Mouse (Mus musculus): Measurements from ENCODE around the gene Jtb. TPM values are rescaled to one million over a fixed set of nuclear protein-coding genes. Genes with fewer than 3 reads are reported as not detected.

Gene Jtb
- polyA plus RNA-seq, 1 experiment from 2014 or later = 98.9 TPM

- Histone ChIP-seq H3K9ac (replicated peaks; ENCODE audit: low read depth, low read length) (peak overlapping the region; percentile 46), H3K4me2 (ENCODE audit: low read depth, low read length) (peak overlapping the region; percentile 52), H3K27me3 (ENCODE audit: control insufficient read depth, insufficient read depth, low read length) (no peaks in the 10 kb centered on the region), H3K4me1 (ENCODE audit: control insufficient read depth, insufficient read depth, low read length) (peaks cover 7% of the 10 kb centered on the region; the same call in 1 of the 2 replicates), H3K36me3 (ENCODE audit: control insufficient read depth, insufficient read depth, low read length) (no peaks in the 10 kb centered on the region), H3K27ac (ENCODE audit: low read depth, low read length) (peak overlapping the region; percentile 44; the same call in 1 of the 2 replicates), H3K9me3 (ENCODE audit: control insufficient read depth, low read length) (no peaks in the 10 kb centered on the region), H3K4me3 (ENCODE audit: low read depth, low read length) (peak overlapping the region; percentile 27)
- ATAC-seq (ENCODE audit: low read depth) = peak; percentile 69
- 2% methylated on average over 18 of the region's 20 CpGs for WGBS
These were observed 10.9 kb upstream of the Jtb start for GRCm38 (mm10) chr3:90220531-90220951.

- H3K27ac ChIP-seq (ENCODE audit: low read depth, low read length) = no peak overlapping the region; the same call in 1 of the 2 replicates
- peaks cover 7% of the 10 kb centered on the region; the same call in 1 of the 2 replicates for H3K4me1 ChIP-seq (ENCODE audit: control insufficient read depth, insufficient read depth, low read length)
- no peaks in the 10 kb centered on the region for H3K36me3 ChIP-seq (ENCODE audit: control insufficient read depth, insufficient read depth, low read length)
- peak overlapping the region; percentile 27 for H3K4me3 ChIP-seq (ENCODE audit: low read depth, low read length)
- peak overlapping the region; percentile 52 for H3K4me2 ChIP-seq (ENCODE audit: low read depth, low read length)
- no peaks in the 10 kb centered on the region for H3K27me3 ChIP-seq (ENCODE audit: control insufficient read depth, insufficient read depth, low read length)
- peak overlapping the region; percentile 46; the same call in 1 of the 2 replicates for H3K9ac ChIP-seq (replicated peaks; ENCODE audit: low read depth, low read length)
- WGBS = 30% methylated on average over 5 of the region's 5 CpGs
- no peak for ATAC-seq (ENCODE audit: low read depth)
- no peaks in the 10 kb centered on the region for H3K9me3 ChIP-seq (ENCODE audit: control insufficient read depth, low read length)
These were observed 10.3 kb upstream of the Jtb start for GRCm38 (mm10) chr3:90221123-90221522.

- Histone ChIP-seq H3K4me1 (ENCODE audit: control insufficient read depth, insufficient read depth, low read length) (peaks cover 7% of the 10 kb centered on the region; the same call in 1 of the 2 replicates), H3K9me3 (ENCODE audit: control insufficient read depth, low read length) (no peaks in the 10 kb centered on the region), H3K36me3 (ENCODE audit: control insufficient read depth, insufficient read depth, low read length) (no peaks in the 10 kb centered on the region), H3K4me3 (ENCODE audit: low read depth, low read length) (no peak overlapping the region), H3K27ac (ENCODE audit: low read depth, low read length) (no peak overlapping the region), H3K9ac (replicated peaks; ENCODE audit: low read depth, low read length) (no peak overlapping the region), H3K27me3 (ENCODE audit: control insufficient read depth, insufficient read depth, low read length) (no peaks in the 10 kb centered on the region), H3K4me2 (ENCODE audit: low read depth, low read length) (no peak overlapping the region)
- WGBS = 89% methylated on average over 4 of the region's 4 CpGs
- no peak for ATAC-seq (ENCODE audit: low read depth)
These were observed 8.9 kb upstream of the Jtb start for GRCm38 (mm10) chr3:90222455-90222854.

- ATAC-seq (ENCODE audit: low read depth) = no peak
- Histone ChIP-seq H3K36me3 (ENCODE audit: control insufficient read depth, insufficient read depth, low read length) (no peaks in the 10 kb centered on the region), H3K27me3 (ENCODE audit: control insufficient read depth, insufficient read depth, low read length) (no peaks in the 10 kb centered on the region), H3K4me3 (ENCODE audit: low read depth, low read length) (no peak overlapping the region), H3K27ac (ENCODE audit: low read depth, low read length) (no peak overlapping the region), H3K9me3 (ENCODE audit: control insufficient read depth, low read length) (no peaks in the 10 kb centered on the region), H3K9ac (replicated peaks; ENCODE audit: low read depth, low read length) (no peak overlapping the region), H3K4me1 (ENCODE audit: control insufficient read depth, insufficient read depth, low read length) (peaks cover 7% of the 10 kb centered on the region; the same call in 1 of the 2 replicates), H3K4me2 (ENCODE audit: low read depth, low read length) (no peak overlapping the region)
- WGBS = 88% methylated on average over 3 of the region's 3 CpGs
These were observed 8.5 kb upstream of the Jtb start for GRCm38 (mm10) chr3:90222941-90223340.

- no peak overlapping the region for H3K4me2 ChIP-seq (ENCODE audit: low read depth, low read length)
- ATAC-seq (ENCODE audit: low read depth) = no peak
- H3K36me3 ChIP-seq (ENCODE audit: control insufficient read depth, insufficient read depth, low read length) = no peaks in the 10 kb centered on the region
- no peak overlapping the region for H3K4me3 ChIP-seq (ENCODE audit: low read depth, low read length)
- H3K4me1 ChIP-seq (ENCODE audit: control insufficient read depth, insufficient read depth, low read length) = peaks cover 7% of the 10 kb centered on the region; the same call in 1 of the 2 replicates
- no peaks in the 10 kb centered on the region for H3K27me3 ChIP-seq (ENCODE audit: control insufficient read depth, insufficient read depth, low read length)
- H3K9ac ChIP-seq (replicated peaks; ENCODE audit: low read depth, low read length) = no peak overlapping the region
- no peaks in the 10 kb centered on the region for H3K9me3 ChIP-seq (ENCODE audit: control insufficient read depth, low read length)
- WGBS = 84% methylated on average over 10 of the region's 10 CpGs
- H3K27ac ChIP-seq (ENCODE audit: low read depth, low read length) = no peak overlapping the region
These were observed 7.1 kb upstream of the Jtb start for GRCm38 (mm10) chr3:90224331-90224730.

GRCm38 (mm10) chr3:90231075-90231474, 322 bp upstream of the Jtb start:
- Histone ChIP-seq H3K27me3 (ENCODE audit: control insufficient read depth, insufficient read depth, low read length) (no peaks in the 10 kb centered on the region), H3K4me3 (ENCODE audit: low read depth, low read length) (peak overlapping the region; percentile 77), H3K9me3 (ENCODE audit: control insufficient read depth, low read length) (no peaks in the 10 kb centered on the region), H3K27ac (ENCODE audit: low read depth, low read length) (no peak overlapping the region), H3K4me1 (ENCODE audit: control insufficient read depth, insufficient read depth, low read length) (no peaks in the 10 kb centered on the region; the same call in 1 of the 2 replicates), H3K9ac (replicated peaks; ENCODE audit: low read depth, low read length) (0 out of 2 replicates have a peak overlapping the region, but pooled peaks have one; percentile 81), H3K4me2 (ENCODE audit: low read depth, low read length) (peak overlapping the region; percentile 87), H3K36me3 (ENCODE audit: control insufficient read depth, insufficient read depth, low read length) (no peaks in the 10 kb centered on the region; the same call in 1 of the 2 replicates)
- WGBS = 20% methylated on average over 8 of the region's 8 CpGs
- ATAC-seq (ENCODE audit: low read depth) = no peak

GRCm38 (mm10) chr3:90241251-90241650, 9.9 kb downstream of the Jtb start:
- Histone ChIP-seq H3K27me3 (ENCODE audit: control insufficient read depth, insufficient read depth, low read length) (no peaks in the 10 kb centered on the region), H3K9ac (replicated peaks; ENCODE audit: low read depth, low read length) (no peak overlapping the region), H3K9me3 (ENCODE audit: control insufficient read depth, low read length) (no peaks in the 10 kb centered on the region), H3K27ac (ENCODE audit: low read depth, low read length) (no peak overlapping the region), H3K4me3 (ENCODE audit: low read depth, low read length) (no peak overlapping the region), H3K4me1 (ENCODE audit: control insufficient read depth, insufficient read depth, low read length) (peaks cover 8% of the 10 kb centered on the region; the same call in 1 of the 2 replicates), H3K36me3 (ENCODE audit: control insufficient read depth, insufficient read depth, low read length) (no peaks in the 10 kb centered on the region), H3K4me2 (ENCODE audit: low read depth, low read length) (no peak overlapping the region)
- whole genome bisulfite sequencing = 94% methylated on average over 2 of the region's 2 CpGs
- no peak for ATAC-seq (ENCODE audit: low read depth)

- H3K9me3 ChIP-seq (ENCODE audit: control insufficient read depth, low read length) = no peaks in the 10 kb centered on the region
- ATAC-seq (ENCODE audit: low read depth) = 0 out of 2 replicates have a peak, but pooled peaks have one; percentile 7
- H3K4me3 ChIP-seq (ENCODE audit: low read depth, low read length) = no peak overlapping the region
- 85% methylated on average over 10 of the region's 10 CpGs for WGBS
- H3K9ac ChIP-seq (replicated peaks; ENCODE audit: low read depth, low read length) = no peak overlapping the region
- H3K27me3 ChIP-seq (ENCODE audit: control insufficient read depth, insufficient read depth, low read length) = no peaks in the 10 kb centered on the region
- H3K4me2 ChIP-seq (ENCODE audit: low read depth, low read length) = no peak overlapping the region
- H3K4me1 ChIP-seq (ENCODE audit: control insufficient read depth, insufficient read depth, low read length) = peaks cover 8% of the 10 kb centered on the region; the same call in 1 of the 2 replicates
- no peak overlapping the region for H3K27ac ChIP-seq (ENCODE audit: low read depth, low read length)
- no peaks in the 10 kb centered on the region for H3K36me3 ChIP-seq (ENCODE audit: control insufficient read depth, insufficient read depth, low read length)
These were observed 10.4 kb downstream of the Jtb start for GRCm38 (mm10) chr3:90241669-90242358.
